Mouse (Mus musculus) spleen, adult 18-20 months (tissue): ENCODE measurements around the gene Cby3.

Source experiments
- DNase-seq, 2 experiments: peaks; one replicate each; pipeline ENCODE4 v3.0.0; 2022; ENCODE audit warnings: mixed read lengths in 2 of 2

Cby3 gene

GRCm38 (mm10) chr11:50364548-50364947, 10.3 kb downstream of the Cby3 start:
- peak in 1 of 2 experiments; percentile 72 for DNase-seq

GRCm38 (mm10) chr11:50365322-50365721, 11.1 kb downstream of the Cby3 start:
- DNase-seq = no peak

DNA sequence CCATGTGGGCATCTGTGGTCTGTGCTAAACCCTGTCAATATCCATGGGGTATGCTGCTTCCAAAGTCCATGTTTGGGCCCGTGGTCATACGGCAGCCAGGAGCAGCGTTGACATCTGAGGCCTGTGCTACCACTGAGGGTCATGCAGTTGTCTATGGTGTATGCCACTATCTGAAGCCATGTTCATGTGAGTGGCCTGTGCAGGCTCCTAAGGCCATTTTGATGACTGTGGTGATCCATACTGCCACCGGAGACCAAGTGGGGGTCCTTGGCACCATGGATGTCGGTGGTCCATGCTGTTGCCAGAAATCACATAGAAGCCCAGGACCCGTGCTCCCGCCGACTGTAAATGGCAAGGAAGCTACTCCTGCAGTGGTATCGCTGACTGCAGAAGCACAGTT, 13.3 kb downstream of the Cby3 start:
- DNase-seq = no peak

GRCm38 (mm10) chr11:50369360-50369911, 15.2 kb downstream of the Cby3 start:
- no peak for DNase-seq

GRCm38 (mm10) chr11:50370969-50371368, 16.7 kb downstream of the Cby3 start:
- DNase-seq = no peak

DNA sequence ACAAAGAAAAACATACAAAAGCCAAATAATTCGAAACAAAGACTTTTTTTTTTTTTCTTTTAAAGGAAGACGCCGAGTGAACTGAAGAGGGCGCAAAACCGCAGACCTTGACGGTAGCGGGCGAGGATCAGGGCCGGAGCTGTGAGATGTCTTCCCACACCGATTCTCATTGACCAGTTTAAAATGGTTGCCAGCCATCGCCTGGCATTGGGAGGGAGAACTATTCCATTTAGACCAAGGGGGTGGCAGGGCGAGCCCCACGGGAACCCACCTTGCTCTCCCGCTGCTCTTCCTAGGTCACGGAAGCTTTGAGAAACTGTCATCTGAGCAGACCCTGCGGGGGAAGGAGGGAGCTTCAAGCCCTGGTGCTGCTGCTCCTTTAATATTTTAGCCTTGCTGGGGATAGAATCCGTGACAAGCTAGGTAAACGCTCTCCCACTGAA, 17.2 kb downstream of the Cby3 start:
- DNase-seq = peak; percentile 42 to 64

- no peak for DNase-seq
Observed at GRCm38 (mm10) chr11:50371911-50372310, 17.6 kb downstream of the Cby3 start.

- DNase-seq = no peak
Observed at GRCm38 (mm10) chr11:50373086-50373485, 18.8 kb downstream of the Cby3 start.

DNA sequence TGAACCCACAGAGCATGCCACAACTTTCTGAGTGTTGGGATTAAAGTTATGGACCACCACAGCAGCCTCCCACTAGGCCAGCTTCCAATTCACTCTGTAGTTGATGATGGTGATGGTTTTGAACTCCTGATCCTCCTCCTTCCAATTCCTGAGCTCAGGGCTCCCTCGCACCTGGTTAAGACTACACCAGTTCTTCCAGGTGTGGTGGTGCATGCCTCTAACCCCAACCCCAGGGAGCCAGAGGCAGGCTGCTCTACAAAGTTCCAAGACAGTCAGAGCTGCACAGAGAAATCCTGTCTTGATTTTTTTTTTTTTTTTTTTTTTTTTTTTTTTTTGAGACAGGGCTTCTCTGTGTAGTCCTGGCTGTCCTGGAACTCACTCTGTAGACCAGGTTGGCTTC, 19.4 kb downstream of the Cby3 start:
- DNase-seq = no peak

DNA sequence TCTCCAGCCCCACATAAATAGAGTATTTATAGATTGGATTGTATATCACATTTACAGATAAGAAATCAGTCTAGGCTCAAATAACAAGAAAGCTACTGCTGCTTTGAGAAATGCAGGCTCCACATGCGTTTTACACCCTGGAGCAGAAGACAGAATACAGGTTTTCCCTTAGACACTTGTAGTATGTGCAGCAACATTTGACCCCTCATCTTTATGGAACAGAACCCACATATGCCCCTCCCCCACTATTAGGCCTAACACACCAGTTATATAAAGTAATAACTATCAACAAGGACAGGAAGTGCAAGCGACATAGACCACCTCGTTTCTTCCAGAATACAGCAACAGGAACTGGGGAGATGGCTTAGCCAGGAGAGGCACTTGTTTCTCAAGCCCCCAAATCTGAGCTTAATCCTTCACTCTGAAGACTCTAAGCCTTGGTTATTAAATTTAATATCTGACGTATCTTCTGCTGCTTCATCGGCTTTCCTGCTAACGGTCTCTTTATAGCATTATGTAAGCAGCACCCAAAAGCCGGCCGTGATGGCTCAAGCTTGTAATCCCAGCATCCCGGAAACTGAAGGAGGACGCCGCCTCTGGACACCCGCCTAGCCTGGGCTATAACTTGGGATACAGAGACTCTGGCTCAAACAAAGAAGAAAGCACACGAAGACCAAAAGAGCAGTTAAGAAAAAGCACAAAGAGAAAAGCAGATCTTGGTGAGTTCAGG, 20.2 kb downstream of the Cby3 start:
- DNase-seq = no peak

DNA sequence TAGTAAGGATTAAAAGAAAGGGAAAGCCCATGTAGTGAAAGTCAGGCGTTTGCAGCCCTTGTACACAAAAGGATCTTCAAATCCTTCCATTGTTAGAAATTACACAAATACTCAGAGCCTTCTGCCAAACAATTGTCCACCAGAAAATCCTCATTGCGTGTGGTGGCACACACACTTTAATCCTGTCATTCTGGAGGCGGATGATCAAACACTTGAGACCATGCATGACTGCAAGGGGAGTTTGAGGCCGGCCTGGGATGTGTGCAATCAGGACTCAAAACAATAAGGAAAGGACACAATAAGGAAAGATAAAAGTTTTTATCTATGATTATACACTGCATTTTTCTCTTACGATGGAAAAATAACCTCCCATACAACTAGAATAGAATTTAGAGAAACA, 21.2 kb downstream of the Cby3 start:
- DNase-seq = no peak

GRCm38 (mm10) chr11:50376156-50376790, 22.0 kb downstream of the Cby3 start:
- no peak for DNase-seq

DNA sequence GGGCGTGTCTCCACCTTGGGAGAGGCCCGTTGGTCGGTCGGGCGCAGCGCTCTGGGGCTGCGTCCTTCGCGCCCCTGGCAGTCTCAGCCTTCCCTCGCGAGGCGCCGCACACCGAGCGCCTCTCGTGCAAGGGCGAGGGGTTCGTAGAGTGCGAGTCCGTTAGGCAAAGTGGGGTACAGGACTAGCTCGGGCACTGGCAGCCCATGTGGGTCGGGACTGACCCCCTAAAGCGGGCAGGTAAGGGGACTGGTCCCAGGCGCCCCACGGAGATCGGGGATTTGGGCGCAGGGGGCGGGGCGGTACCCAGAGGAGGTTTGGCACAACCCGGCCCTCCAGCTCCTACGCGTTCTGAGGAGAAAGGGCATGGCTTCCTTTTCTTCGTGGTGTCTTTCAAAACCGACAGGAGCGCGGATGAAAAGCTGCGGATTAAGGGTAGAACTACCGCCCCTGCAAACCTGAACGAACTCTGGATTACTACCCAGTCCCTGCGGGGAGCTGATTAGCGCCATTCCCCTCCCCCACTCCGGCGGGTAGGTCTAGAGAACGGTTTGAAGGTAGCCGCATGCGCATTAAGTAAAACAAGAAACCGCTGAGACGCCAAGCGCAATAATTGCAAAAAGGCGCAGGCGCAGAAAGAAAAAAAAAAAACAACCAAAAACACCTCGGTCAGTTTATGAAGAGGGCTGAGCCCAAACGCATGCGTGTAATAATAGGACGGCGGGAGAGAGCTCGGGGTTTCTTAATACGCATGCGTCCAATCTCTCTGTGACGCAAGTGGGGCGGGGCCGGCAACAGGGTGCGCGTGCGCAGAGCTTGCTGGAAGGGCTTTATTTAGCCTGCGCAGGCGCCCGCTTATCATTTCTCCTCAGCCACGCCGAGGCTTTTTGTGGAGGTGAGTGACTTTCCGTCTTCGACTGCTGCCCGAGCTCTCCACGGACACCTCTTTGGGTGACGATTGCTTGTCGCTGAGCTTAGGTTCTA, 22.9 kb downstream of the Cby3 start, which contains the start of gene Hnrnph1:
Gene Hnrnph1, plus strand, starts transcription at position 80 of the 981 bp plus-strand sequence.
- DNase-seq = peak; percentile 98 to 99

- peak; percentile 79 to 88 for DNase-seq
Observed at GRCm38 (mm10) chr11:50377892-50378684, 23.8 kb downstream of the Cby3 start.

GRCm38 (mm10) chr11:50379023-50379752, 24.9 kb downstream of the Cby3 start:
- DNase-seq = no peak

DNA sequence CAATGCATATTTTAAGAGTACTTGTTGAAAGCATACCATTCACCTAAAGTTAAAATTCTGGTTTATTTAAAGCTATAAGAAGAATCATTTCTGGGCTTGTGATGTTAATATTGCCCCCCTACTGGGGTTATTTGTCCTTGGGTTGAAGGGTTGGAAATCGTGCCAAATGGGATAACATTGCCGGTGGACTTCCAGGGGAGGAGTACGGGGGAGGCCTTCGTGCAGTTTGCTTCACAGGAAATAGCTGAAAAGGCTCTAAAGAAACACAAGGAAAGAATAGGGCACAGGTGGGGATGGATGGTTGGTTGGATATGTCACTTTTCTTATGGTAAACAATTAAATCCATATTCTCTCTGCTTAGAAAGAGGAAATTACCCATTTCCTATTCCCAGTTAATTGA, 27.0 kb downstream of the Cby3 start:
- no peak for DNase-seq

DNA sequence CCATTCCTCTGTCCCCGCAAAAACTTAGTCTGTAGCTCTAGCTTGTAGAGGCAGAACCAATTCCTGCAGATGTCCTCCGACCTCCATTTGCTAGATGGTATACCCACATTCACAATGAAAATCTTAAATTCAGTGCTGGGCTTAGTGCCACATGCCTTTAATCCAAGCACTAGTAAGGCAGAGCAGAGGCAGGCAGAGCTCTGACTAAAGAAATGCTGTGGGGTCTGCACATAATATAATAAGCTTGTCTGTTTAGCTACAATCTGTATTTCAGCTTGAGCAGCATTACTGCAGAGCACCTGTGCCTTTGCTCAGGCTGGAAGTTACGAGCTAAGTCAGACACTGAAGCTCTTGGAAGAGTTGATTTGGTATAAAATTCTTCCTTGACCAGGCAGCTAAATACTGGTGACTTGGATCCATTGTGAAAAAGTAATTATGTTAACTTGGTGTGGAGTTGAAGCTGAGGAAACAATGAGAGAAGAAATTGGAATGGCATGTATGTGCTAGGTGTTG, 33.0 kb downstream of the Cby3 start:
- no peak for DNase-seq

DNA sequence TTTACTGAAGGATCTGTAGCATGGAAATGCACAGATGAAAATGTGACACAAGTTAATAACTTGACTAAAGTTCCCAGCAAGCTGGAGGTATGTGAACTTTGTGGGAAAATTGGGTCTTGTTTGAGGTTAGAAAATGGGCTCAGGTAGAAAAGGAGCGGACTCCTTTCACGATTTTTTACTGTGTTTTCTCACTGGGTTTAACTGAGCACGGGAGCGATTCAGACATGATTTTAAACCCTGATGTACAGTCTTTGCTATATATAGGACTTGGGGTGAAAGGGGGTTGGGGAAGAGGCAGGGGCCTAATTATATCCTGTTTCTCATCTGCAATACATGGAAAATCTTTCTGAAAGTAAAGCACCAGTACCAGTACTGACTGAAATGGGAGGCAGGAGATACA, 33.4 kb downstream of the Cby3 start:
- DNase-seq = no peak

DNA sequence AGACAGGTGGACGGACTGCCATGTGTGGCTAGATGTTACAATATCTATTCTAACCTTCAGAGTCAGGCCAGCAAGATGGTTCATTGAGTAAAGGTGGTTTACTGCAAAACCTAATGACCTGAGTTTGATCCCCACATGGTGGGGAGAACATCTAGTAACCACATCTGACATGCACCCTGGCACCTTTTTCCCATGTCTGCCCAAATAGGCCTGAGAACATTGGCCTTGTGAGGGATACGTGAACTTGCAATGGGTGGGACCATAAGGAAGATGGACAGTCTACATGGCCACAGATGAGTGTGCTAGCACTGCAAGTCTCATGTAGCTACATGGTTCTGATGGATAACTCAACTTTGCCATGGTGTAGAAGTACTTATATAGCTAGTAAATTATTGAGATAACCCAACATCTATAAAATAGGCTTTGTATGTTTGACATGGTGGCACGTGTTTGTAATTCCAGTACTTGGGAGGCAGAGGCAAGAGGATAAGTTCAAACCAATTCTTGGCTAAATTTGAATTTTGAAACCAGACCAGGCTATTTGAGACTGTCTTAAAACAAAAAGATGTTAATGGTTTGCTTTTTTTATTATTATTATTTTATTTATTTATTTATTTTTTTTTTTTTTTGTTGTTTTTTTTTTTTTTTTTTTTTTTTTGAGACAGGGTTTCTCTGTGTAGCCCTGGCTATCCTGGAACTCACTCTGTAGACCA, 34.1 kb downstream of the Cby3 start:
- no peak for DNase-seq

DNA sequence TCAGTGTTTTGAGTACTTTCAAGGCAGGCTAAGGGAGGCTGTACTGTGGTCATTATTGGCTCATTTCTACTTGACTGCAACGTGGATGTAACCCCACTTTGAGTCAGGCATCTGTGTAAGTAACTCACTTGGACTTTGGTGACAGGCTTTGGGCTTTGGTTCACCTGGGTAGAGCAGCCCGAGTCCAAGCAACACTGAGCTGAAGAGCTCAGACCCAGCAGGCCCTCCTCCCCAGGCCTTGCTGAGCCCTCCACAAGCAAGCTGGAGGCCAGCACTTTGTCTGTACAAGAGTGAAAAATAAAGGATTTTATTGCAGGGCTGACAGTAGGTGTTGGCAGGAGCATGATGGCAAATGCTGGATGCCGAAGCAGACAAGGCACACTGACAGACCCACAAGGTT, 34.7 kb downstream of the Cby3 start:
- DNase-seq = no peak
